Comparison of ENCODE assay signal across 22 mouse cellular contexts in genomic region chr3:153999797-154000528, GRCm38 (mm10). TPM values are rescaled to one million over a fixed set of nuclear protein-coding genes. Genes with fewer than 3 reads are reported as not detected.
DNase-seq lines count a peak whose midpoint lies in the region; ATAC-seq and TF ChIP-seq lines count a peak whose summit lies in the region.
"Had no signal": no experiment of that assay in that cellular context is flagged by ENCODE, and none has a peak within 500 bp of the region (broad histone marks: within the 10 kb centered on the region; RNA-seq: fewer than 3 reads in every experiment).

No protein-coding gene starts in this region.

- no peaks in the 10 kb centered on the region for H3K36me3 ChIP-seq in heart, embryonic 12.5 days
- no peaks in the 10 kb centered on the region for H3K36me3 ChIP-seq in MEL (ENCODE audit: control insufficient read depth in 1 of 2, insufficient read depth in 2 of 2, low read length in 2 of 2)
- no peaks in the 10 kb centered on the region for H3K36me3 ChIP-seq in liver, embryonic 15.5 days (replicated peaks)
- no peaks in the 10 kb centered on the region for H3K36me3 ChIP-seq in midbrain, embryonic 13.5 days
- H3K36me3 ChIP-seq: embryonic facial prominence, embryonic 12.5 days; forebrain, embryonic 15.5 days; kidney, embryonic 15.5 days; neural tube, embryonic 15.5 days had no signal

- H3K27me3 ChIP-seq in heart, embryonic 12.5 days (replicated peaks): no peaks in the 10 kb centered on the region
- peaks cover 0 to 2% of the 10 kb centered on the region in 2 experiments; a peak in 2 of 4 replicates for H3K27me3 ChIP-seq in MEL (ENCODE audit: control insufficient read depth in 1 of 2, insufficient read depth in 2 of 2, low read length in 2 of 2)
- H3K27me3 ChIP-seq in liver, embryonic 15.5 days: no peaks in the 10 kb centered on the region
- H3K27me3 ChIP-seq in midbrain, embryonic 13.5 days: no peaks in the 10 kb centered on the region
- H3K27me3 ChIP-seq: CH12.LX; embryonic facial prominence, embryonic 12.5 days; forebrain, embryonic 15.5 days; kidney, embryonic 15.5 days; neural tube, embryonic 15.5 days had no signal

- no peak for DNase-seq in heart, postnatal 14 days
- DNase-seq in MEL (ENCODE audit: low read depth, low spot score): peak; percentile 11
- no peak for DNase-seq in right cerebral cortex, postnatal 36 days (ENCODE audit: low spot score in 2 of 2)
- DNase-seq: adrenal gland, adult 2 months; cerebellum, adult 11 months; cerebellum, postnatal 10 days; right cerebral cortex, postnatal 14 days; thymus, postnatal 14 days had no signal

- H3K27ac ChIP-seq in heart, embryonic 12.5 days (ENCODE audit: poor library complexity, severe bottlenecking): no peak overlapping the region
- H3K27ac ChIP-seq in MEL (ENCODE audit: control insufficient read depth, low read depth, low read length): no peak overlapping the region
- H3K27ac ChIP-seq in liver, embryonic 15.5 days (replicated peaks): peak overlapping the region; percentile 64
- no peak overlapping the region for H3K27ac ChIP-seq in midbrain, embryonic 13.5 days
- H3K27ac ChIP-seq: embryonic facial prominence, embryonic 12.5 days; forebrain, embryonic 15.5 days; hindbrain, embryonic 14.5 days; kidney, embryonic 15.5 days; neural tube, embryonic 15.5 days had no signal

- TF ChIP-seq CTCF in MEL (IDR thresholded peaks at IDR 0.05 in 2 of 3, conservative IDR thresholded peaks at IDR 0.05 in 1 of 3; ENCODE audit: control insufficient read depth in 1 of 3, insufficient read depth in 1 of 3, low read depth in 2 of 3, low read length in 3 of 3, poor library complexity in 1 of 3, severe bottlenecking in 1 of 3): no peak

- intact Hi-C loops in heart, postnatal 14 days (cut with DNase I): no loop called here

- TF ChIP-seq EP300 in MEL (IDR thresholded peaks at IDR 0.05; ENCODE audit: low read depth in 1 of 2, low read length in 2 of 2): peak in 1 of 2 experiments; percentile 43; a peak in 1 of 4 replicates

- no peaks in the 10 kb centered on the region for H3K4me1 ChIP-seq in heart, embryonic 12.5 days (replicated peaks)
- H3K4me1 ChIP-seq in MEL (ENCODE audit: control insufficient read depth in 1 of 2, insufficient read depth in 2 of 2, low read length in 2 of 2): no peaks in the 10 kb centered on the region
- peaks cover 11% of the 10 kb centered on the region for H3K4me1 ChIP-seq in liver, embryonic 15.5 days (replicated peaks)
- no peaks in the 10 kb centered on the region for H3K4me1 ChIP-seq in midbrain, embryonic 13.5 days (replicated peaks)
- H3K4me1 ChIP-seq: forebrain, embryonic 15.5 days; kidney, embryonic 15.5 days had no signal

- 86% methylated on average over 5 of the region's 5 CpGs for WGBS in heart, embryonic 12.5 days
- WGBS in liver, embryonic 15.5 days (ENCODE audit: insufficient replicate concordance): 65% methylated on average over 5 of the region's 5 CpGs
- 96% methylated on average over 5 of the region's 5 CpGs for WGBS in midbrain, embryonic 13.5 days

- no peak overlapping the region for H3K4me3 ChIP-seq in heart, embryonic 12.5 days
- H3K4me3 ChIP-seq in MEL (ENCODE audit: control insufficient read depth in 1 of 2, insufficient read depth in 1 of 2, low read depth in 2 of 2, low read length in 2 of 2): no peak overlapping the region
- no peak overlapping the region for H3K4me3 ChIP-seq in liver, embryonic 15.5 days (replicated peaks)
- no peak overlapping the region for H3K4me3 ChIP-seq in midbrain, embryonic 13.5 days (replicated peaks)
- H3K4me3 ChIP-seq: embryonic facial prominence, embryonic 12.5 days; forebrain, embryonic 15.5 days; kidney, embryonic 15.5 days; neural tube, embryonic 15.5 days had no signal

- H3K79me2 ChIP-seq in MEL (ENCODE audit: control insufficient read depth, insufficient read depth, low read length, poor library complexity): no peaks in the 10 kb centered on the region

- H3K9me3 ChIP-seq in heart, embryonic 12.5 days (replicated peaks): 0 out of 2 replicates have a peak, but pooled peaks cover 6% of the 10 kb centered on the region
- H3K9me3 ChIP-seq in MEL (replicated peaks; ENCODE audit: insufficient read depth, low read length): no peaks in the 10 kb centered on the region
- no peaks in the 10 kb centered on the region for H3K9me3 ChIP-seq in liver, embryonic 15.5 days (replicated peaks)
- no peaks in the 10 kb centered on the region for H3K9me3 ChIP-seq in midbrain, embryonic 13.5 days
- H3K9me3 ChIP-seq: embryonic facial prominence, embryonic 12.5 days; forebrain, embryonic 15.5 days; kidney, embryonic 15.5 days; neural tube, embryonic 15.5 days had no signal

- ATAC-seq in heart, embryonic 12.5 days (ENCODE audit: insufficient number of reproducible peaks, low FRiP score): peak; percentile 94
- peak; percentile 87 for ATAC-seq in erythroblast, adult 5-6 weeks (replicated peaks; ENCODE audit: low FRiP score, poor library complexity, severe bottlenecking)
- peak; percentile 92 for ATAC-seq in liver, embryonic 15.5 days (ENCODE audit: insufficient read depth)
- ATAC-seq in midbrain, embryonic 13.5 days: no peak
- ATAC-seq in cerebellum, adult (ENCODE audit: insufficient number of reproducible peaks, low FRiP score, low TSS enrichment): no peak
- ATAC-seq: forebrain, embryonic 15.5 days; intestine, embryonic 16.5 days; lung, postnatal 0 days; midbrain, embryonic 16.5 days had no signal

- no peak overlapping the region for H3K9ac ChIP-seq in heart, embryonic 12.5 days
- no peak overlapping the region for H3K9ac ChIP-seq in MEL (ENCODE audit: control insufficient read depth, low read depth, low read length, poor library complexity, severe bottlenecking)
- H3K9ac ChIP-seq in liver, embryonic 15.5 days: no peak overlapping the region
- no peak overlapping the region for H3K9ac ChIP-seq in midbrain, embryonic 13.5 days (replicated peaks)
- H3K9ac ChIP-seq: embryonic facial prominence, embryonic 12.5 days; forebrain, embryonic 15.5 days; hindbrain, embryonic 14.5 days; kidney, embryonic 15.5 days; neural tube, embryonic 15.5 days had no signal

- no peak overlapping the region for H3K4me2 ChIP-seq in heart, embryonic 12.5 days
- peak overlapping the region; percentile 13; the same call in 1 of the 2 replicates for H3K4me2 ChIP-seq in liver, embryonic 15.5 days
- no peak overlapping the region for H3K4me2 ChIP-seq in midbrain, embryonic 13.5 days (replicated peaks)
- H3K4me2 ChIP-seq: embryonic facial prominence, embryonic 12.5 days; forebrain, embryonic 15.5 days; hindbrain, embryonic 14.5 days; kidney, embryonic 15.5 days; neural tube, embryonic 15.5 days had no signal

- TF ChIP-seq POLR2A in MEL (IDR thresholded peaks at IDR 0.05; ENCODE audit: control insufficient read depth in 1 of 2, insufficient read depth in 1 of 2, low read depth in 1 of 2, low read length in 2 of 2, poor library complexity in 1 of 2): no peak

- TF ChIP-seq RAD21 in MEL (IDR thresholded peaks at IDR 0.05; ENCODE audit: low read depth, low read length): no peak

TF ChIP-seq in MEL, 35 proteins besides CTCF, POLR2A, EP300 and RAD21:
- TF ChIP-seq GATA1 (IDR thresholded peaks at IDR 0.05; ENCODE audit: low read depth, low read length) (peak; percentile 24; the same call in 1 of the 2 replicates), ZMIZ1 (IDR thresholded peaks at IDR 0.05; ENCODE audit: low read depth, low read length) (no peak), TCF12 (IDR thresholded peaks at IDR 0.05; ENCODE audit: low read depth, low read length) (peak; percentile 59; the same call in 1 of the 2 replicates), SMC3 (IDR thresholded peaks at IDR 0.05; ENCODE audit: low read depth, low read length) (no peak), TAL1 (IDR thresholded peaks at IDR 0.05; ENCODE audit: low read length) (peak; percentile 48; the same call in 1 of the 2 replicates), BHLHE40 (IDR thresholded peaks at IDR 0.05; ENCODE audit: borderline replicate concordance, low read depth, low read length) (no peak), KAT2A (conservative IDR thresholded peaks at IDR 0.05; ENCODE audit: low read depth, low read length) (no peak), HCFC1 (IDR thresholded peaks at IDR 0.05; ENCODE audit: low read depth, low read length) (no peak), NELFE (IDR thresholded peaks at IDR 0.05; ENCODE audit: low read depth, low read length) (no peak)

RNA-seq across cellular contexts. Expression of gene Slc44a5, which starts 26.7 kb away (rescaled TPM):
- 1.7 and 2.0 TPM in 2 replicates for polyA plus RNA-seq in heart, embryonic 12.5 days (2016; fragmentation: Nextera tagmentation; extraction: Ambion mirVana)
- total RNA-seq in heart, postnatal 14 days (2021): under 1 TPM; 0.22 to 0.31 TPM
- total RNA-seq in MEL (2012; rRNA removed): not detected in 2 replicates
- not detected for polyA plus RNA-seq in MEL (2012; ENCODE audit: insufficient read depth in 1 of 2, insufficient read length in 2 of 2, low read depth in 1 of 2, low replicate concordance in 2 of 2, missing spikeins in 1 of 2)
- total RNA-seq in erythroblast, adult 5-6 weeks (2015; ENCODE audit: low replicate concordance): not detected in 2 replicates
- not detected in 2 replicates for total RNA-seq in erythroblast, adult 5-6 weeks (2017; ENCODE audit: low replicate concordance)
- 0.10 and 0.29 TPM in 2 replicates for polyA plus RNA-seq in liver, embryonic 15.5 days (2015; fragmentation: Nextera tagmentation; extraction: Ambion mirVana)
- polyA plus RNA-seq in midbrain, embryonic 13.5 days (2015; fragmentation: Nextera tagmentation; extraction: Ambion mirVana): 6.8 and 7.4 TPM in 2 replicates
- total RNA-seq: adrenal gland, adult 2 months; CH12.LX had no signal

RNA-seq across cellular contexts. Expression of gene Acadm, which starts 55.5 kb away (rescaled TPM):
- polyA plus RNA-seq in heart, embryonic 12.5 days (2016; fragmentation: Nextera tagmentation; extraction: Ambion mirVana): 181 and 188 TPM in 2 replicates
- 100 to 1,000 TPM; 980 to 999 TPM for total RNA-seq in heart, postnatal 14 days (2021)
- 33.0 and 36.7 TPM in 2 replicates for total RNA-seq in MEL (2012; rRNA removed)
- 10 to 100 TPM in 1 of 2 experiments, not detected in 1; 44.3 TPM for polyA plus RNA-seq in MEL (2012; ENCODE audit: insufficient read depth in 1 of 2, insufficient read length in 2 of 2, low read depth in 1 of 2, low replicate concordance in 2 of 2, missing spikeins in 1 of 2)
- total RNA-seq in erythroblast, adult 5-6 weeks (2015; ENCODE audit: low replicate concordance): 25.6 and 25.9 TPM in 2 replicates
- total RNA-seq in erythroblast, adult 5-6 weeks (2017; ENCODE audit: low replicate concordance): 25.6 TPM in 2 replicates
- 82.5 and 101 TPM in 2 replicates for polyA plus RNA-seq in liver, embryonic 15.5 days (2015; fragmentation: Nextera tagmentation; extraction: Ambion mirVana)
- polyA plus RNA-seq in midbrain, embryonic 13.5 days (2015; fragmentation: Nextera tagmentation; extraction: Ambion mirVana): 50.6 and 53.7 TPM in 2 replicates

Comparison
In these comparisons a context has a peak if more than half of its experiments do, and no peak if none do; other contexts are left out.
1. ATAC-seq: peak in heart, embryonic 12.5 days (single experiment), erythroblast, adult 5-6 weeks (single experiment) and liver, embryonic 15.5 days (single experiment); none in midbrain, embryonic 13.5 days (single experiment) and cerebellum, adult (single experiment).